Mouse (Mus musculus): ENCODE results near the gene Srrd. TPM values are rescaled to one million over a fixed set of nuclear protein-coding genes. Genes with fewer than 3 reads are reported as not detected.

The Srrd gene
- polyA plus RNA-seq, 1 experiment = 32.3 TPM

GRCm38 (mm10) chr5:112293800-112294199 lies 49.0 kb downstream of the Srrd start:
- H3K4me3 ChIP-seq (ENCODE audit: insufficient read depth, low read length) = no peak overlapping the region
- H3K27ac ChIP-seq (ENCODE audit: insufficient read depth, low read depth, low read length) = no peak overlapping the region
- H3K4me1 ChIP-seq (ENCODE audit: control insufficient read depth, insufficient read depth, low read length) = peaks cover 34% of the 10 kb centered on the region
- TF ChIP-seq POLR2A (IDR thresholded peaks at IDR 0.05; ENCODE audit: borderline replicate concordance, low read depth, low read length) (no peak), CTCF (IDR thresholded peaks at IDR 0.05; ENCODE audit: low read depth, low read length) (no peak)

GRCm38 (mm10) chr5:112292343-112292980 lies 50.4 kb downstream of the Srrd start:
- no peak for TF ChIP-seq POLR2A (IDR thresholded peaks at IDR 0.05; ENCODE audit: borderline replicate concordance, low read depth, low read length)
- TF ChIP-seq CTCF (IDR thresholded peaks at IDR 0.05; ENCODE audit: low read depth, low read length) = no peak
- H3K27ac ChIP-seq (ENCODE audit: insufficient read depth, low read depth, low read length) = no peak overlapping the region
- H3K4me3 ChIP-seq (ENCODE audit: insufficient read depth, low read length) = no peak overlapping the region
- peaks cover 35% of the 10 kb centered on the region for H3K4me1 ChIP-seq (ENCODE audit: control insufficient read depth, insufficient read depth, low read length)

- Histone ChIP-seq H3K4me3 (ENCODE audit: insufficient read depth, low read length) (no peak overlapping the region), H3K27ac (ENCODE audit: insufficient read depth, low read depth, low read length) (no peak overlapping the region), H3K4me1 (ENCODE audit: control insufficient read depth, insufficient read depth, low read length) (peaks cover 33% of the 10 kb centered on the region)
- TF ChIP-seq CTCF (IDR thresholded peaks at IDR 0.05; ENCODE audit: low read depth, low read length) (no peak), POLR2A (IDR thresholded peaks at IDR 0.05; ENCODE audit: borderline replicate concordance, low read depth, low read length) (no peak)
These were observed 51.0 kb downstream of the Srrd start for GRCm38 (mm10) chr5:112291866-112292265.

GRCm38 (mm10) chr5:112290536-112290880 lies 52.3 kb downstream of the Srrd start:
- TF ChIP-seq POLR2A (IDR thresholded peaks at IDR 0.05; ENCODE audit: borderline replicate concordance, low read depth, low read length) (no peak), CTCF (IDR thresholded peaks at IDR 0.05; ENCODE audit: low read depth, low read length) (no peak)
- H3K27ac ChIP-seq (ENCODE audit: insufficient read depth, low read depth, low read length) = no peak overlapping the region
- H3K4me1 ChIP-seq (ENCODE audit: control insufficient read depth, insufficient read depth, low read length) = peaks cover 39% of the 10 kb centered on the region
- H3K4me3 ChIP-seq (ENCODE audit: insufficient read depth, low read length) = no peak overlapping the region

- no peak for TF ChIP-seq CTCF (IDR thresholded peaks at IDR 0.05; ENCODE audit: low read depth, low read length)
- no peak for TF ChIP-seq POLR2A (IDR thresholded peaks at IDR 0.05; ENCODE audit: borderline replicate concordance, low read depth, low read length)
- H3K4me1 ChIP-seq (ENCODE audit: control insufficient read depth, insufficient read depth, low read length) = peaks cover 38% of the 10 kb centered on the region
- no peak overlapping the region for H3K27ac ChIP-seq (ENCODE audit: insufficient read depth, low read depth, low read length)
- H3K4me3 ChIP-seq (ENCODE audit: insufficient read depth, low read length) = no peak overlapping the region
These were observed 52.9 kb downstream of the Srrd start for GRCm38 (mm10) chr5:112289819-112290535.

- no peak overlapping the region for H3K27ac ChIP-seq (ENCODE audit: insufficient read depth, low read depth, low read length)
- no peak overlapping the region for H3K4me3 ChIP-seq (ENCODE audit: insufficient read depth, low read length)
- TF ChIP-seq POLR2A (IDR thresholded peaks at IDR 0.05; ENCODE audit: borderline replicate concordance, low read depth, low read length) (no peak), CTCF (IDR thresholded peaks at IDR 0.05; ENCODE audit: low read depth, low read length) (no peak)
- H3K4me1 ChIP-seq (ENCODE audit: control insufficient read depth, insufficient read depth, low read length) = peaks cover 39% of the 10 kb centered on the region
These were observed 53.6 kb downstream of the Srrd start for GRCm38 (mm10) chr5:112289236-112289635.

GRCm38 (mm10) chr5:112288193-112289141 lies 54.4 kb downstream of the Srrd start:
- TF ChIP-seq CTCF (IDR thresholded peaks at IDR 0.05; ENCODE audit: low read depth, low read length) (no peak), POLR2A (IDR thresholded peaks at IDR 0.05; ENCODE audit: borderline replicate concordance, low read depth, low read length) (no peak)
- no peak overlapping the region for H3K4me3 ChIP-seq (ENCODE audit: insufficient read depth, low read length)
- H3K4me1 ChIP-seq (ENCODE audit: control insufficient read depth, insufficient read depth, low read length) = peaks cover 47% of the 10 kb centered on the region
- H3K27ac ChIP-seq (ENCODE audit: insufficient read depth, low read depth, low read length) = no peak overlapping the region

- H3K27ac ChIP-seq (ENCODE audit: insufficient read depth, low read depth, low read length) = peak overlapping the region; percentile 10; the same call in 1 of the 2 replicates
- H3K4me3 ChIP-seq (ENCODE audit: insufficient read depth, low read length) = no peak overlapping the region
- TF ChIP-seq CTCF (IDR thresholded peaks at IDR 0.05; ENCODE audit: low read depth, low read length) (no peak), POLR2A (IDR thresholded peaks at IDR 0.05; ENCODE audit: borderline replicate concordance, low read depth, low read length) (no peak)
- H3K4me1 ChIP-seq (ENCODE audit: control insufficient read depth, insufficient read depth, low read length) = peaks cover 55% of the 10 kb centered on the region
These were observed 55.2 kb downstream of the Srrd start for GRCm38 (mm10) chr5:112287652-112288051.

Other genes starting within 250 kb of the Srrd start
- 3.0 and 4.7 TPM in 2 replicates for gene Cryba4, start 90.5 kb downstream of the Srrd start, polyA plus RNA-seq (2012; ENCODE audit: insufficient read depth, insufficient read length, missing spikeins)
- not detected in 2 replicates for gene Crybb1, start 87.2 kb downstream of the Srrd start, polyA plus RNA-seq (2012; ENCODE audit: insufficient read depth, insufficient read length, missing spikeins)
- 42.1 and 50.1 TPM in 2 replicates for gene Tpst2, start 66.3 kb downstream of the Srrd start, polyA plus RNA-seq (2012; ENCODE audit: insufficient read depth, insufficient read length, missing spikeins)
- 26.4 and 28.4 TPM in 2 replicates for gene Tfip11, start 16.7 kb downstream of the Srrd start, polyA plus RNA-seq (2012; ENCODE audit: insufficient read depth, insufficient read length, missing spikeins)
- gene Hps4, start within 50 bp of the Srrd start, polyA plus RNA-seq (2012; ENCODE audit: insufficient read depth, insufficient read length, missing spikeins) = 22.7 and 24.3 TPM in 2 replicates
- gene Gm6583, start 13.0 kb upstream of the Srrd start, polyA plus RNA-seq (2012; ENCODE audit: insufficient read depth, insufficient read length, missing spikeins) = not detected in 2 replicates
- gene Asphd2, start 51.8 kb upstream of the Srrd start, polyA plus RNA-seq (2012; ENCODE audit: insufficient read depth, insufficient read length, missing spikeins) = not detected in 2 replicates
- gene Gm6588, start 106.4 kb upstream of the Srrd start, polyA plus RNA-seq (2012; ENCODE audit: insufficient read depth, insufficient read length, missing spikeins) = not detected in 2 replicates
- gene Sez6l, start 234.1 kb upstream of the Srrd start, polyA plus RNA-seq (2012; ENCODE audit: insufficient read depth, insufficient read length, missing spikeins) = not detected in 2 replicates